Comparison of ENCODE assay signal across 8 mouse cellular contexts in the genomic region with DNA sequence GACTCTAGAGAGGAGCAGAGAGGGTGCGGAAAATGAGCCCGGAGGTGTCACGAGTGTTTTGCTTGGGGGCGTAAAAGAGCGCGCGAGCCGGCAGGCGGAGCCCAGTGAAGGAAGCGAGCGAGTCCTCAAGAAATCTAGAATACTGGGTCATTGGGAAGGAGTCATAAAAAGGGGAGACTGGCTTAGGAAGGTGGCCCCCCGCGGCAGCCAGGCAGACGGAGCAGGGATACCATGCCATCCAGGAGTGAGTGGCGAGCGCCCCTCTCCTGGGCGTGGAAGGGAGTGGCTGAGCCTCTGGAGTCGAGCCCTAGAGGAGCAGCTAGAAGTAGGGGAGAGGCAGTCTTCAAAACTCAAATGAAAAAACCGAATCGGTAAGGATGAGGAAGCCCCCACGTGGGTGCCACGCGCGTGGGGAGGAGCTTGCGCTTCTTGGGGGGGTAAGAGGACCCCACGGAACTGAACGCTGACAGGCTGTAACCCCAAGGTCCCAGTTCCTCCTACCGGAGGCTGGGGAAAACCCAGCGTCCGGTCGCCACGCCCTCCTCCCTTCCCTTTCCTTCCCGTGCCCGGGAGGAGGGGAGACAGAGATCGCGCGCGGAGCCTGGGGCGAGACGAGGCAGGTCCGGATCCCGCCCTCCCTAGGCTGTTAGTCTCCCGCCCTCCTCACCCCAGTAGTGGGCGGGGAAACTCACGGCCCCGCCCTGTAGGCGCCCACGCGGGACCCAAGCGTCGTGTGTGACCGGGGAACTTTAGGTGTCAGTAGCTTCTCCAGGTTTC. TPM values are rescaled to one million over a fixed set of nuclear protein-coding genes. Genes with fewer than 3 reads are reported as not detected.
A peak's percentile ranks its signal among the peaks of the same experiment; 100 is the strongest.
DNase-seq lines count a peak whose midpoint lies in the region; ATAC-seq lines count a peak whose summit lies in the region.

No protein-coding gene starts in this region.

- H3K4me2 ChIP-seq in forebrain, embryonic 15.5 days (replicated peaks) = peak overlapping the region; percentile 60
- H3K4me2 ChIP-seq in hindbrain, embryonic 14.5 days (replicated peaks) = peak overlapping the region; percentile 50
- H3K4me2 ChIP-seq in liver, embryonic 12.5 days = peak overlapping the region; percentile 97

- peak; percentile 60 to 73 for DNase-seq in CD8-positive naive resting alpha-beta T cell, adult 2 months (ENCODE audit: low read depth in 2 of 2, low spot score in 2 of 2)
- DNase-seq in adrenal gland, postnatal 14 days = peak; percentile 88
- DNase-seq in hindbrain, embryonic 14.5 days (ENCODE audit: low spot score) = no peak
- DNase-seq in naive thymus-derived CD4-positive, alpha-beta T cell, adult 2 months (ENCODE audit: low read depth) = peak; percentile 92
- peak; percentile 85 for DNase-seq in thymus, postnatal 14 days
- no peak for DNase-seq in layer of hippocampus, postnatal 36 days

- 0 out of 2 replicates have a peak, but pooled peaks have one; percentile 24 for ATAC-seq in forebrain, embryonic 15.5 days (replicated peaks)
- peak; percentile 16; the same call in 1 of the 2 replicates for ATAC-seq in hindbrain, embryonic 14.5 days (ENCODE audit: low FRiP score)
- peak; percentile 80 for ATAC-seq in liver, embryonic 12.5 days

- no peaks in the 10 kb centered on the region for H3K36me3 ChIP-seq in forebrain, embryonic 15.5 days
- no peaks in the 10 kb centered on the region for H3K36me3 ChIP-seq in hindbrain, embryonic 14.5 days (replicated peaks; ENCODE audit: control insufficient read depth, insufficient read depth)
- H3K36me3 ChIP-seq in liver, embryonic 12.5 days = peaks cover 32% of the 10 kb centered on the region

- H3K27ac ChIP-seq in forebrain, embryonic 15.5 days (replicated peaks) = no peak overlapping the region
- H3K27ac ChIP-seq in hindbrain, embryonic 14.5 days = no peak overlapping the region
- peak overlapping the region; percentile 95 for H3K27ac ChIP-seq in liver, embryonic 12.5 days

- H3K27me3 ChIP-seq in forebrain, embryonic 15.5 days = peaks cover 64% of the 10 kb centered on the region
- H3K27me3 ChIP-seq in hindbrain, embryonic 14.5 days (ENCODE audit: control insufficient read depth, insufficient read depth, low read length) = peaks cover 71% of the 10 kb centered on the region
- no peaks in the 10 kb centered on the region for H3K27me3 ChIP-seq in liver, embryonic 12.5 days (replicated peaks)

- peaks cover 31% of the 10 kb centered on the region for H3K4me1 ChIP-seq in forebrain, embryonic 15.5 days
- H3K4me1 ChIP-seq in hindbrain, embryonic 14.5 days (replicated peaks; ENCODE audit: control insufficient read depth, insufficient read depth, low read length) = peaks cover 10% of the 10 kb centered on the region; the same call in 1 of the 2 replicates
- H3K4me1 ChIP-seq in liver, embryonic 12.5 days = peaks cover 75% of the 10 kb centered on the region

- WGBS in forebrain, embryonic 15.5 days = 1% methylated on average over 51 of the region's 52 CpGs
- 1% methylated on average over 45 of the region's 52 CpGs for WGBS in hindbrain, embryonic 14.5 days
- WGBS in liver, embryonic 12.5 days (ENCODE audit: insufficient replicate concordance) = under 1% methylated on average over 47 of the region's 52 CpGs

- no peaks in the 10 kb centered on the region for H3K9me3 ChIP-seq in forebrain, embryonic 15.5 days
- H3K9me3 ChIP-seq in hindbrain, embryonic 14.5 days (ENCODE audit: control insufficient read depth, low read length) = no peaks in the 10 kb centered on the region
- no peaks in the 10 kb centered on the region for H3K9me3 ChIP-seq in liver, embryonic 12.5 days (replicated peaks)

- 0 out of 2 replicates have a peak overlapping the region, but pooled peaks have one; percentile 20 for H3K9ac ChIP-seq in forebrain, embryonic 15.5 days (replicated peaks)
- peak overlapping the region; percentile 16; the same call in 1 of the 2 replicates for H3K9ac ChIP-seq in hindbrain, embryonic 14.5 days
- peak overlapping the region; percentile 87 for H3K9ac ChIP-seq in liver, embryonic 12.5 days

- peak overlapping the region; percentile 44 for H3K4me3 ChIP-seq in forebrain, embryonic 15.5 days
- H3K4me3 ChIP-seq in hindbrain, embryonic 14.5 days (replicated peaks; ENCODE audit: low read length) = peak overlapping the region; percentile 33
- peak overlapping the region; percentile 83 for H3K4me3 ChIP-seq in liver, embryonic 12.5 days

RNA-seq across cellular contexts. Expression of gene Tgfb1, which starts 2.2 kb away (rescaled TPM):
- 52.7 and 68.0 TPM in 2 replicates for total RNA-seq in adrenal gland, postnatal 14 days (2021)
- 0.62 and 0.74 TPM in 2 replicates for polyA plus RNA-seq in forebrain, embryonic 15.5 days (2015; fragmentation: Nextera tagmentation; extraction: Ambion mirVana)
- 0.82 and 1.1 TPM in 2 replicates for polyA plus RNA-seq in hindbrain, embryonic 14.5 days (2014; fragmentation: Nextera tagmentation; extraction: Ambion mirVana)
- polyA plus RNA-seq in liver, embryonic 12.5 days (2016; fragmentation: Nextera tagmentation; extraction: Ambion mirVana) = 13.6 and 14.2 TPM in 2 replicates
- total RNA-seq in layer of hippocampus, postnatal 36 days (2021) = 1 to 10 TPM; 6.0 to 8.0 TPM

RNA-seq across cellular contexts. Expression of gene B9d2, which starts 8.4 kb away (rescaled TPM):
- 17.8 TPM in 2 replicates for total RNA-seq in adrenal gland, postnatal 14 days (2021)
- polyA plus RNA-seq in forebrain, embryonic 15.5 days (2015; fragmentation: Nextera tagmentation; extraction: Ambion mirVana) = 39.2 and 39.4 TPM in 2 replicates
- polyA plus RNA-seq in hindbrain, embryonic 14.5 days (2014; fragmentation: Nextera tagmentation; extraction: Ambion mirVana) = 41.8 and 42.7 TPM in 2 replicates
- 24.9 and 29.5 TPM in 2 replicates for polyA plus RNA-seq in liver, embryonic 12.5 days (2016; fragmentation: Nextera tagmentation; extraction: Ambion mirVana)
- 10 to 100 TPM; 23.9 to 24.4 TPM for total RNA-seq in layer of hippocampus, postnatal 36 days (2021)

RNA-seq across cellular contexts. Expression of gene Tmem91, which starts 14.0 kb away (rescaled TPM):
- total RNA-seq in adrenal gland, postnatal 14 days (2021) = 0.78 and 0.86 TPM in 2 replicates
- polyA plus RNA-seq in forebrain, embryonic 15.5 days (2015; fragmentation: Nextera tagmentation; extraction: Ambion mirVana) = 14.4 and 17.0 TPM in 2 replicates
- 54.1 and 64.8 TPM in 2 replicates for polyA plus RNA-seq in hindbrain, embryonic 14.5 days (2014; fragmentation: Nextera tagmentation; extraction: Ambion mirVana)
- polyA plus RNA-seq in liver, embryonic 12.5 days (2016; fragmentation: Nextera tagmentation; extraction: Ambion mirVana) = 2.0 and 3.2 TPM in 2 replicates
- 10 to 100 TPM; 13.8 to 14.9 TPM for total RNA-seq in layer of hippocampus, postnatal 36 days (2021)

RNA-seq across cellular contexts. Expression of gene Ccdc97, which starts 29.9 kb away (rescaled TPM):
- total RNA-seq in adrenal gland, postnatal 14 days (2021) = 43.8 and 45.0 TPM in 2 replicates
- polyA plus RNA-seq in forebrain, embryonic 15.5 days (2015; fragmentation: Nextera tagmentation; extraction: Ambion mirVana) = 29.3 and 32.4 TPM in 2 replicates
- 41.9 and 43.5 TPM in 2 replicates for polyA plus RNA-seq in hindbrain, embryonic 14.5 days (2014; fragmentation: Nextera tagmentation; extraction: Ambion mirVana)
- polyA plus RNA-seq in liver, embryonic 12.5 days (2016; fragmentation: Nextera tagmentation; extraction: Ambion mirVana) = 14.7 and 15.2 TPM in 2 replicates
- 10 to 100 TPM; 57.4 to 64.6 TPM for total RNA-seq in layer of hippocampus, postnatal 36 days (2021)

RNA-seq across cellular contexts. Expression of gene Exosc5, which starts 30.0 kb away (rescaled TPM):
- total RNA-seq in adrenal gland, postnatal 14 days (2021) = 43.3 and 53.2 TPM in 2 replicates
- polyA plus RNA-seq in forebrain, embryonic 15.5 days (2015; fragmentation: Nextera tagmentation; extraction: Ambion mirVana) = 50.5 and 51.8 TPM in 2 replicates
- 31.5 and 39.7 TPM in 2 replicates for polyA plus RNA-seq in hindbrain, embryonic 14.5 days (2014; fragmentation: Nextera tagmentation; extraction: Ambion mirVana)
- 80.4 and 82.2 TPM in 2 replicates for polyA plus RNA-seq in liver, embryonic 12.5 days (2016; fragmentation: Nextera tagmentation; extraction: Ambion mirVana)
- 10 to 100 TPM; 28.6 to 28.7 TPM for total RNA-seq in layer of hippocampus, postnatal 36 days (2021)

Comparison
In these comparisons a context has a peak if more than half of its experiments do, and no peak if none do; other contexts are left out.
1. DNase-seq: peak in CD8-positive naive resting alpha-beta T cell, adult 2 months (2 of 2), adrenal gland, postnatal 14 days (single experiment), naive thymus-derived CD4-positive, alpha-beta T cell, adult 2 months (single experiment) and thymus, postnatal 14 days (single experiment); none in hindbrain, embryonic 14.5 days (single experiment) and layer of hippocampus, postnatal 36 days (0 of 2).
2. ATAC-seq: peak in every context shown above with its lines; median percentile 80 in liver, embryonic 12.5 days; 24 in forebrain, embryonic 15.5 days; 16 in hindbrain, embryonic 14.5 days.
3. H3K4me3 ChIP-seq: peak in every context shown above with its lines; median percentile 83 in liver, embryonic 12.5 days; 44 in forebrain, embryonic 15.5 days; 33 in hindbrain, embryonic 14.5 days.
4. H3K9ac ChIP-seq: peak in every context shown above with its lines; median percentile 87 in liver, embryonic 12.5 days; 20 in forebrain, embryonic 15.5 days; 16 in hindbrain, embryonic 14.5 days.
5. Peak in every context shown above with its lines, with median percentiles within 50 percentile points of each other: H3K4me2 ChIP-seq.